Mouse (Mus musculus) liver, embryonic 16.5 days (tissue): ENCODE results near the gene Mctp1. TPM values are rescaled to one million over a fixed set of nuclear protein-coding genes. Genes with fewer than 3 reads are reported as not detected.
"Not testable (repeated sequence)": the region's sequence is repeated elsewhere in the genome, so short reads cannot be mapped to it uniquely, and the experiment has no call there.

Source experiments
- ATAC-seq: fragments of 200-750 bp; cut with Nextera tagmentation; 2 replicates; pipeline ENCODE4 v1.8.0; 2017; ENCODE audit warnings: low read depth, mild to moderate bottlenecking, moderate number of reproducible peaks, moderate library complexity
- H3K27ac ChIP-seq: fragments of 300-500 bp; sonication (generic); 2 replicates; pipeline ENCODE4 v1.5.1; 2014; ENCODE audit warnings: mild to moderate bottlenecking, low read length
- H3K27me3 ChIP-seq: fragments of 300-500 bp; sonication (generic); 2 replicates; pipeline ENCODE4 v1.6.1; 2014; ENCODE audit warnings: low read depth, low read length, mixed read lengths; ENCODE audit not compliant: control insufficient read depth, insufficient read depth
- H3K36me3 ChIP-seq: fragments of 300-500 bp; sonication (generic); 2 replicates; pipeline ENCODE4 v1.6.1; 2014; ENCODE audit warnings: mild to moderate bottlenecking; ENCODE audit not compliant: control insufficient read depth, insufficient read depth
- H3K4me1 ChIP-seq: fragments of 300-500 bp; sonication (generic); 2 replicates; pipeline ENCODE4 v1.6.1; 2014; ENCODE audit warnings: low read depth, low read length, mixed read lengths; ENCODE audit not compliant: control insufficient read depth
- H3K4me2 ChIP-seq: fragments of 300-500 bp; sonication (generic); 2 replicates; pipeline ENCODE4 v1.6.1; 2014; ENCODE audit warnings: low read depth, low read length, mixed read lengths
- H3K4me3 ChIP-seq: fragments of 300-500 bp; sonication (generic); 2 replicates; pipeline ENCODE4 v1.5.1; 2014; ENCODE audit warnings: low read depth, mild to moderate bottlenecking, low read length
- H3K9ac ChIP-seq: fragments of 300-500 bp; sonication (generic); 2 replicates; pipeline ENCODE4 v1.6.1; 2014; ENCODE audit warnings: low read depth, low read length
- H3K9me3 ChIP-seq: fragments of 300-500 bp; sonication (generic); replicated peaks from 2 replicates; pipeline ENCODE4 v1.6.1; 2016; ENCODE audit warnings: low read length; ENCODE audit not compliant: control insufficient read depth
- WGBS: fragments of 180-500 bp; shearing (Covaris S2); extraction: QIAGEN DNeasy Blood & Tissue Kit; methylation state at CpG from one replicate; pipeline ENCODE4 v1.1.7; 2014; ENCODE audit not compliant: insufficient replicate concordance; 5-methylcytosine and 5-hydroxymethylcytosine counted together
- polyA plus RNA-seq: library from polyadenylated mRNA; unstranded; fragments of >200 nt; fragmentation: Nextera tagmentation; extraction: Ambion mirVana; gene quantifications from 2 replicates; pipeline ENCODE4 v1.2.1, GENCODE M21; 2015

Mctp1 gene
- polyA plus RNA-seq, 1 experiment from 2014 or later: 2.4 TPM

- Histone ChIP-seq H3K9me3 (no peaks in the 10 kb centered on the region), H3K4me3 (no peak overlapping the region), H3K9ac (no peak overlapping the region), H3K4me2 (no peak overlapping the region), H3K4me1 (no peaks in the 10 kb centered on the region), H3K27ac (no peak overlapping the region), H3K36me3 (no peaks in the 10 kb centered on the region), H3K27me3 (no peaks in the 10 kb centered on the region)
- no peak for ATAC-seq
Measured at GRCm38 (mm10) chr13:76967588-76967987, 583.3 kb downstream of the Mctp1 start.

- no peak overlapping the region for H3K4me2 ChIP-seq
- H3K4me3 ChIP-seq: no peak overlapping the region
- H3K27ac ChIP-seq: no peak overlapping the region
- no peak overlapping the region for H3K9ac ChIP-seq
- no peaks in the 10 kb centered on the region for H3K4me1 ChIP-seq
- ATAC-seq: no peak
- no peaks in the 10 kb centered on the region for H3K9me3 ChIP-seq
- WGBS: 4% methylated on average over 2 of the region's 2 CpGs
- no peaks in the 10 kb centered on the region for H3K36me3 ChIP-seq
- no peaks in the 10 kb centered on the region for H3K27me3 ChIP-seq
Measured at GRCm38 (mm10) chr13:76969386-76969785, 585.1 kb downstream of the Mctp1 start.

GRCm38 (mm10) chr13:76971046-76971445, 586.7 kb downstream of the Mctp1 start:
- not testable (repeated sequence) for H3K9me3 ChIP-seq, H3K9ac ChIP-seq, H3K27ac ChIP-seq, ATAC-seq, H3K4me2 ChIP-seq, H3K27me3 ChIP-seq, H3K4me3 ChIP-seq, H3K36me3 ChIP-seq, H3K4me1 ChIP-seq
- 61% methylated on average over 3 of the region's 3 CpGs for WGBS

- Histone ChIP-seq H3K9me3 (no peaks in the 10 kb centered on the region), H3K4me1 (no peaks in the 10 kb centered on the region), H3K4me3 (no peak overlapping the region), H3K27ac (no peak overlapping the region), H3K36me3 (no peaks in the 10 kb centered on the region), H3K4me2 (no peak overlapping the region), H3K27me3 (no peaks in the 10 kb centered on the region), H3K9ac (no peak overlapping the region)
- WGBS: 61% methylated on average over 3 of the region's 3 CpGs
- ATAC-seq: no peak
Measured at GRCm38 (mm10) chr13:77002628-77003027, 618.3 kb downstream of the Mctp1 start.

- no peak for ATAC-seq
- Histone ChIP-seq H3K9ac (no peak overlapping the region), H3K9me3 (no peaks in the 10 kb centered on the region), H3K27me3 (no peaks in the 10 kb centered on the region), H3K36me3 (no peaks in the 10 kb centered on the region), H3K4me2 (no peak overlapping the region), H3K4me1 (no peaks in the 10 kb centered on the region), H3K27ac (no peak overlapping the region), H3K4me3 (no peak overlapping the region)
- 65% methylated on average over 1 of the region's 1 CpGs for WGBS
Measured at GRCm38 (mm10) chr13:77003684-77004083, 619.3 kb downstream of the Mctp1 start.

- Histone ChIP-seq H3K4me1 (no peaks in the 10 kb centered on the region), H3K27me3 (no peaks in the 10 kb centered on the region), H3K4me2 (no peak overlapping the region), H3K9ac (no peak overlapping the region), H3K36me3 (no peaks in the 10 kb centered on the region), H3K4me3 (no peak overlapping the region), H3K27ac (no peak overlapping the region), H3K9me3 (no peaks in the 10 kb centered on the region)
- 49% methylated on average over 2 of the region's 2 CpGs for WGBS
- no peak for ATAC-seq
Measured at GRCm38 (mm10) chr13:77018851-77019250, 634.5 kb downstream of the Mctp1 start.

GRCm38 (mm10) chr13:77029594-77029993, 645.3 kb downstream of the Mctp1 start:
- no peak overlapping the region for H3K4me2 ChIP-seq
- H3K4me3 ChIP-seq: no peak overlapping the region
- H3K27ac ChIP-seq: no peak overlapping the region
- H3K9me3 ChIP-seq: no peaks in the 10 kb centered on the region
- no peak for ATAC-seq
- H3K36me3 ChIP-seq: no peaks in the 10 kb centered on the region
- 65% methylated on average over 5 of the region's 5 CpGs for WGBS
- H3K4me1 ChIP-seq: no peaks in the 10 kb centered on the region
- no peaks in the 10 kb centered on the region for H3K27me3 ChIP-seq
- no peak overlapping the region for H3K9ac ChIP-seq

- no peak overlapping the region for H3K4me3 ChIP-seq
- no peak for ATAC-seq
- no peaks in the 10 kb centered on the region for H3K4me1 ChIP-seq
- WGBS: 69% methylated on average over 1 of the region's 1 CpGs
- no peak overlapping the region for H3K9ac ChIP-seq
- H3K4me2 ChIP-seq: no peak overlapping the region
- no peaks in the 10 kb centered on the region for H3K9me3 ChIP-seq
- no peak overlapping the region for H3K27ac ChIP-seq
- H3K27me3 ChIP-seq: no peaks in the 10 kb centered on the region
- H3K36me3 ChIP-seq: no peaks in the 10 kb centered on the region
Measured at GRCm38 (mm10) chr13:77043375-77043774, 659.0 kb downstream of the Mctp1 start.

- Histone ChIP-seq H3K27me3 (no peaks in the 10 kb centered on the region), H3K27ac (no peak overlapping the region), H3K4me1 (no peaks in the 10 kb centered on the region), H3K4me3 (no peak overlapping the region), H3K4me2 (no peak overlapping the region), H3K36me3 (no peaks in the 10 kb centered on the region), H3K9ac (no peak overlapping the region), H3K9me3 (no peaks in the 10 kb centered on the region)
- no peak for ATAC-seq
- 74% methylated on average over 1 of the region's 1 CpGs for WGBS
Measured at GRCm38 (mm10) chr13:77045375-77045774, 661.0 kb downstream of the Mctp1 start.

GRCm38 (mm10) chr13:77046416-77046815, 662.1 kb downstream of the Mctp1 start:
- no peak overlapping the region for H3K9ac ChIP-seq
- no peak overlapping the region for H3K4me2 ChIP-seq
- H3K4me1 ChIP-seq: no peaks in the 10 kb centered on the region
- H3K36me3 ChIP-seq: no peaks in the 10 kb centered on the region
- H3K27ac ChIP-seq: no peak overlapping the region
- 75% methylated on average over 10 of the region's 10 CpGs for WGBS
- no peak for ATAC-seq
- H3K27me3 ChIP-seq: no peaks in the 10 kb centered on the region
- no peaks in the 10 kb centered on the region for H3K9me3 ChIP-seq
- H3K4me3 ChIP-seq: no peak overlapping the region
